ENCODE assay signal across 8 mouse cellular contexts in the genomic region with DNA sequence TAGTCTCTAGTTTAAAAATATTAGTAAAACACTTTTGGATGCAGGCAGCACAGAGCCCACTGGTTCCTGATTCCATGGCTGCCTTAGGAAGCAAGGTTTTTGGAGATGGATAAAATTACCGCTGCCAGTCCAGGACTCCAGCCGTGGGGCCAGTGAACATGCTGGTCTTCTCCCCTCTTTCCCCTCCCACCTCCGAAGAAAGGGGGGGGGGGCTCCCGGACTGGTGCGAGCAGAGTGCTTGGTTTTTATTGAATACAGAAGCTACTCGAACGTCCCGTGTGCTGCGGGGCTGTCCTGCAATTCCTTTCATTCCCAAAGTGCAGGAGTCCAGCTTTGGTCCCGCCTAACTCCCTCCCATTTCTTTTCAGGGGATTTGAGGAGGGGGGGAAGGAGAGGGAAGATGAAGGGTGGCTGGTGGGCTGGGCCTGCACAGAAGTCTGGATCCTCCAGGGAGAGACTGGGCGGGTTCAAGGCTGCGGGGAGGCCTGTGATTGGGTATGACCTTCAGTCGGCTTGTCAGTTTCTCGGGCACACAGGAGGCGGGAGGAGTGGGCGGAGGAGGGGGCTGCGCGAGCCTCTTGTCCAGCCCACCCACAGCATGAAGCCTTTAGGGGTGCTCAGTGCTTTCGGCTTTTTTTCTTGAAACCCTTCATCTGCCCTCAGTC. TPM values are rescaled to one million over a fixed set of nuclear protein-coding genes. Genes with fewer than 3 reads are reported as not detected.
A peak's percentile ranks its signal among the peaks of the same experiment; 100 is the strongest.
DNase-seq lines count a peak whose midpoint lies in the region; ATAC-seq lines count a peak whose summit lies in the region.

A gene (plus strand): TSS at position 570 of the 665 bp plus-strand sequence.

- H3K9me3 ChIP-seq in embryonic facial prominence, embryonic 10.5 days = no peaks in the 10 kb centered on the region
- H3K9me3 ChIP-seq in heart, embryonic 11.5 days (replicated peaks; ENCODE audit: control insufficient read depth, low read length) = no peaks in the 10 kb centered on the region
- no peaks in the 10 kb centered on the region for H3K9me3 ChIP-seq in kidney, embryonic 15.5 days (replicated peaks)
- no peaks in the 10 kb centered on the region for H3K9me3 ChIP-seq in limb, embryonic 15.5 days
- H3K9me3 ChIP-seq in neural tube, embryonic 13.5 days = no peaks in the 10 kb centered on the region

- H3K9ac ChIP-seq in heart, embryonic 11.5 days (ENCODE audit: low read depth, low read length) = peak within 1 kb of the TSS; percentile 53
- peak within 1 kb of the TSS; percentile 41 for H3K9ac ChIP-seq in kidney, embryonic 15.5 days
- H3K9ac ChIP-seq in limb, embryonic 15.5 days = peak within 1 kb of the TSS; percentile 51
- H3K9ac ChIP-seq in neural tube, embryonic 13.5 days = peak within 1 kb of the TSS; percentile 76

- peak; percentile 71 for ATAC-seq in cerebellum, adult (ENCODE audit: insufficient number of reproducible peaks, low FRiP score, low TSS enrichment)
- peak; percentile 94 for ATAC-seq in heart, embryonic 11.5 days (replicated peaks; ENCODE audit: insufficient number of reproducible peaks, low FRiP score, low TSS enrichment)
- peak; percentile 100 for ATAC-seq in kidney, embryonic 15.5 days (replicated peaks; ENCODE audit: low FRiP score)
- peak; percentile 96 for ATAC-seq in limb, embryonic 15.5 days (ENCODE audit: insufficient number of reproducible peaks, low FRiP score, low TSS enrichment, low read depth)
- peak; percentile 98 for ATAC-seq in neural tube, embryonic 13.5 days (ENCODE audit: low read depth)

- H3K36me3 ChIP-seq in embryonic facial prominence, embryonic 10.5 days (replicated peaks) = no peaks in the 10 kb centered on the region
- H3K36me3 ChIP-seq in heart, embryonic 11.5 days (ENCODE audit: control insufficient read depth, insufficient read depth, low read length) = no peaks in the 10 kb centered on the region
- H3K36me3 ChIP-seq in kidney, embryonic 15.5 days = no peaks in the 10 kb centered on the region
- no peaks in the 10 kb centered on the region for H3K36me3 ChIP-seq in limb, embryonic 15.5 days
- no peaks in the 10 kb centered on the region for H3K36me3 ChIP-seq in neural tube, embryonic 13.5 days

- peak within 1 kb of the TSS; percentile 69 for H3K4me3 ChIP-seq in embryonic facial prominence, embryonic 10.5 days
- peak within 1 kb of the TSS; percentile 61 for H3K4me3 ChIP-seq in heart, embryonic 11.5 days (ENCODE audit: low read depth, low read length)
- peak within 1 kb of the TSS; percentile 67 for H3K4me3 ChIP-seq in kidney, embryonic 15.5 days (replicated peaks)
- H3K4me3 ChIP-seq in limb, embryonic 15.5 days = peak within 1 kb of the TSS; percentile 54
- peak within 1 kb of the TSS; percentile 66 for H3K4me3 ChIP-seq in neural tube, embryonic 13.5 days

- no peak for DNase-seq in cerebellum, adult 11-12 months
- DNase-seq in embryonic facial prominence, embryonic 10.5 days (ENCODE audit: low spot score) = peak; percentile 96
- DNase-seq in adipocyte (ENCODE audit: low spot score) = no peak

- WGBS in embryonic facial prominence, embryonic 10.5 days = under 1% methylated on average over 19 of the region's 19 CpGs
- WGBS in heart, embryonic 11.5 days (ENCODE audit: insufficient replicate concordance) = under 1% methylated on average over 19 of the region's 19 CpGs
- WGBS in kidney, embryonic 15.5 days = under 1% methylated on average over 19 of the region's 19 CpGs
- 0% methylated on average over 19 of the region's 19 CpGs for WGBS in limb, embryonic 15.5 days
- under 1% methylated on average over 19 of the region's 19 CpGs for WGBS in neural tube, embryonic 13.5 days

- H3K4me1 ChIP-seq in embryonic facial prominence, embryonic 10.5 days = peaks cover 24% of the 10 kb centered on the region
- no peaks in the 10 kb centered on the region for H3K4me1 ChIP-seq in heart, embryonic 11.5 days (ENCODE audit: control insufficient read depth, insufficient read depth, low read length)
- peaks cover 18% of the 10 kb centered on the region for H3K4me1 ChIP-seq in kidney, embryonic 15.5 days
- no peaks in the 10 kb centered on the region for H3K4me1 ChIP-seq in limb, embryonic 15.5 days
- H3K4me1 ChIP-seq in neural tube, embryonic 13.5 days (replicated peaks) = peaks cover 15% of the 10 kb centered on the region

- H3K4me2 ChIP-seq in heart, embryonic 11.5 days = peak within 1 kb of the TSS; percentile 93
- H3K4me2 ChIP-seq in kidney, embryonic 15.5 days = peak within 1 kb of the TSS; percentile 88
- peak within 1 kb of the TSS; percentile 72 for H3K4me2 ChIP-seq in limb, embryonic 15.5 days
- H3K4me2 ChIP-seq in neural tube, embryonic 13.5 days = peak within 1 kb of the TSS; percentile 97

- no peaks in the 10 kb centered on the region for H3K27me3 ChIP-seq in embryonic facial prominence, embryonic 10.5 days (replicated peaks; ENCODE audit: low read depth, poor library complexity, severe bottlenecking)
- H3K27me3 ChIP-seq in heart, embryonic 11.5 days (ENCODE audit: control insufficient read depth, insufficient read depth, low read length) = no peaks in the 10 kb centered on the region
- no peaks in the 10 kb centered on the region for H3K27me3 ChIP-seq in kidney, embryonic 15.5 days
- no peaks in the 10 kb centered on the region for H3K27me3 ChIP-seq in limb, embryonic 15.5 days
- H3K27me3 ChIP-seq in neural tube, embryonic 13.5 days = no peaks in the 10 kb centered on the region

- peak within 1 kb of the TSS; percentile 88 for H3K27ac ChIP-seq in embryonic facial prominence, embryonic 10.5 days (replicated peaks)
- H3K27ac ChIP-seq in heart, embryonic 11.5 days (ENCODE audit: low read depth, low read length) = no peak within 1 kb of the TSS
- H3K27ac ChIP-seq in kidney, embryonic 15.5 days = peak within 1 kb of the TSS; percentile 54
- H3K27ac ChIP-seq in limb, embryonic 15.5 days = peak within 1 kb of the TSS; percentile 85
- peak within 1 kb of the TSS; percentile 81; the same call in 1 of the 2 replicates for H3K27ac ChIP-seq in neural tube, embryonic 13.5 days (replicated peaks)

RNA-seq across cellular contexts. Expression of the gene that starts here (rescaled TPM):
- 20.2 and 21.2 TPM in 2 replicates for polyA plus RNA-seq in embryonic facial prominence, embryonic 10.5 days (2016; fragmentation: Nextera tagmentation; extraction: Ambion mirVana)
- 4.9 and 5.7 TPM in 2 replicates for polyA plus RNA-seq in heart, embryonic 11.5 days (2014; fragmentation: Nextera tagmentation; extraction: Ambion mirVana)
- polyA plus RNA-seq in kidney, embryonic 15.5 days (2015; fragmentation: Nextera tagmentation; extraction: Ambion mirVana) = 9.4 and 15.6 TPM in 2 replicates
- 173 and 192 TPM in 2 replicates for polyA plus RNA-seq in limb, embryonic 15.5 days (2015; fragmentation: Nextera tagmentation; extraction: Ambion mirVana)
- 18.8 and 22.4 TPM in 2 replicates for polyA plus RNA-seq in neural tube, embryonic 13.5 days (2015; fragmentation: Nextera tagmentation; extraction: Ambion mirVana)
